Mouse (Mus musculus) bone marrow, adult 2 months (tissue): Measurements from ENCODE around the gene Cck.
A peak's percentile ranks its signal among the peaks of the same experiment; 100 is the strongest.

ENCODE experiments used
- CTCF ChIP-seq: fragments of 200-500 bp; IDR thresholded peaks from 2 replicates; pipeline ENCODE4 v1.5.1; 2011; ENCODE audit warnings: low read length, control low read depth; ENCODE audit not compliant: control insufficient read depth, insufficient read depth
- POLR2A ChIP-seq: fragments of 200-500 bp; IDR thresholded peaks from 2 replicates; pipeline ENCODE4 v1.6.1; 2011; ENCODE audit warnings: low read depth, mild to moderate bottlenecking, control low read depth, low read length, borderline replicate concordance; ENCODE audit not compliant: control insufficient read depth

GRCm38 (mm10) chr9:121477305-121477911 lies 18.1 kb downstream of the Cck start:
- TF ChIP-seq CTCF (peak; percentile 65), POLR2A (no peak)
